Mouse (Mus musculus) hindbrain, embryonic 11.5 days (tissue): ENCODE data around the gene Fen1. TPM values are rescaled to one million over a fixed set of nuclear protein-coding genes. Genes with fewer than 3 reads are reported as not detected.

Experiments used
- ATAC-seq: fragments of 200-750 bp; cut with Nextera tagmentation; 2 replicates; pipeline ENCODE4 v1.8.0; 2017; ENCODE audit warnings: mild to moderate bottlenecking, moderate TSS enrichment, moderate library complexity; ENCODE audit not compliant: low FRiP score
- DNase-seq: peaks from one replicate; pipeline ENCODE4 v3.0.0-alpha.2; 2015; ENCODE audit warnings: low spot score
- H3K27ac ChIP-seq: fragments of 300-500 bp; sonication (generic); 2 replicates; pipeline ENCODE4 v1.5.1; 2014; ENCODE audit warnings: mild to moderate bottlenecking, low read depth, low read length
- H3K27me3 ChIP-seq: fragments of 300-500 bp; sonication (generic); 2 replicates; pipeline ENCODE4 v1.6.1; 2014; ENCODE audit warnings: mild to moderate bottlenecking, low read length, moderate library complexity, mixed read lengths; ENCODE audit not compliant: control insufficient read depth, insufficient read depth
- H3K36me3 ChIP-seq: fragments of 300-500 bp; sonication (generic); 2 replicates; pipeline ENCODE4 v1.6.1; 2014; ENCODE audit warnings: mild to moderate bottlenecking, low read length, moderate library complexity, mixed read lengths; ENCODE audit not compliant: control insufficient read depth, insufficient read depth
- H3K4me1 ChIP-seq: fragments of 300-500 bp; sonication (generic); replicated peaks from 2 replicates; pipeline ENCODE4 v1.6.1; 2014; ENCODE audit warnings: low read length, mixed read lengths; ENCODE audit not compliant: control insufficient read depth, insufficient read depth
- H3K4me2 ChIP-seq: fragments of 300-500 bp; sonication (generic); replicated peaks from 2 replicates; pipeline ENCODE4 v1.6.1; 2014; ENCODE audit warnings: mild to moderate bottlenecking, low read depth, low read length
- H3K4me3 ChIP-seq: fragments of 300-500 bp; sonication (generic); 2 replicates; pipeline ENCODE4 v1.5.1; 2014; ENCODE audit warnings: low read depth, low read length
- H3K9ac ChIP-seq: fragments of 300-500 bp; sonication (generic); 2 replicates; pipeline ENCODE4 v1.6.1; 2014; ENCODE audit warnings: low read depth, low read length
- H3K9me3 ChIP-seq: fragments of 300-500 bp; sonication (generic); 2 replicates; pipeline ENCODE4 v1.6.1; 2016; ENCODE audit warnings: low read length; ENCODE audit not compliant: control insufficient read depth
- WGBS: fragments of 180-500 bp; shearing (Covaris S2); extraction: QIAGEN DNeasy Blood & Tissue Kit; methylation state at CpG from one replicate; pipeline ENCODE4 v1.1.7; 2014; 5-methylcytosine and 5-hydroxymethylcytosine counted together
- polyA plus RNA-seq: library from polyadenylated mRNA; unstranded; fragments of >200 nt; fragmentation: Nextera tagmentation; extraction: Ambion mirVana; gene quantifications from 2 replicates; pipeline ENCODE4 v1.2.1, GENCODE M21; 2014

The Fen1 gene
- polyA plus RNA-seq, 1 experiment from 2014 or later: 80.1 TPM

- Histone ChIP-seq H3K4me3 (peak overlapping the region; percentile 76), H3K9ac (peak overlapping the region; percentile 80), H3K36me3 (peaks cover 15% of the 10 kb centered on the region), H3K27me3 (no peaks in the 10 kb centered on the region), H3K4me2 (peak overlapping the region; percentile 76), H3K4me1 (peaks cover 7% of the 10 kb centered on the region), H3K27ac (0 out of 2 replicates have a peak overlapping the region, but pooled peaks have one; percentile 43), H3K9me3 (no peaks in the 10 kb centered on the region)
- peak; percentile 46; the same call in 1 of the 2 replicates for ATAC-seq
- WGBS: 0% methylated on average over 5 of the region's 5 CpGs
- peak; percentile 65 for DNase-seq
Measured at GRCm38 (mm10) chr19:10204616-10205001, 640 bp upstream of the Fen1 start.

GRCm38 (mm10) chr19:10203146-10203847, 672 bp downstream of the Fen1 start:
- peak overlapping the region; percentile 76 for H3K4me3 ChIP-seq
- peak overlapping the region; percentile 76 for H3K4me2 ChIP-seq
- DNase-seq: no peak
- WGBS: 3% methylated on average over 23 of the region's 23 CpGs
- no peak for ATAC-seq
- no peaks in the 10 kb centered on the region for H3K9me3 ChIP-seq
- H3K27me3 ChIP-seq: no peaks in the 10 kb centered on the region
- peaks cover 7% of the 10 kb centered on the region for H3K4me1 ChIP-seq
- peak overlapping the region; percentile 80 for H3K9ac ChIP-seq
- no peak overlapping the region for H3K27ac ChIP-seq
- peaks cover 12% of the 10 kb centered on the region; the same call in 1 of the 2 replicates for H3K36me3 ChIP-seq

GRCm38 (mm10) chr19:10198723-10199122, 5.2 kb downstream of the Fen1 start:
- peaks cover 19% of the 10 kb centered on the region; the same call in 1 of the 2 replicates for H3K36me3 ChIP-seq
- no peak overlapping the region for H3K4me3 ChIP-seq
- H3K27ac ChIP-seq: no peak overlapping the region
- no peak overlapping the region for H3K9ac ChIP-seq
- 29% methylated on average over 3 of the region's 3 CpGs for WGBS
- H3K4me1 ChIP-seq: peaks cover 7% of the 10 kb centered on the region
- H3K27me3 ChIP-seq: no peaks in the 10 kb centered on the region
- no peak overlapping the region for H3K4me2 ChIP-seq
- DNase-seq (peak; percentile 92), ATAC-seq (peak; percentile 34; the same call in 1 of the 2 replicates)
- no peaks in the 10 kb centered on the region for H3K9me3 ChIP-seq

GRCm38 (mm10) chr19:10198286-10198685, 5.7 kb downstream of the Fen1 start:
- H3K9ac ChIP-seq: no peak overlapping the region
- no peak overlapping the region for H3K4me2 ChIP-seq
- H3K9me3 ChIP-seq: no peaks in the 10 kb centered on the region
- ATAC-seq (no peak), DNase-seq (no peak)
- H3K36me3 ChIP-seq: peaks cover 19% of the 10 kb centered on the region; the same call in 1 of the 2 replicates
- H3K27me3 ChIP-seq: no peaks in the 10 kb centered on the region
- WGBS: 87% methylated on average over 2 of the region's 2 CpGs
- H3K27ac ChIP-seq: no peak overlapping the region
- H3K4me3 ChIP-seq: no peak overlapping the region
- H3K4me1 ChIP-seq: peaks cover 7% of the 10 kb centered on the region

GRCm38 (mm10) chr19:10197130-10197529, 6.8 kb downstream of the Fen1 start:
- H3K4me2 ChIP-seq: no peak overlapping the region
- no peak overlapping the region for H3K4me3 ChIP-seq
- H3K36me3 ChIP-seq: peaks cover 28% of the 10 kb centered on the region; the same call in 1 of the 2 replicates
- ATAC-seq: no peak
- no peak overlapping the region for H3K27ac ChIP-seq
- no peak overlapping the region for H3K9ac ChIP-seq
- no peaks in the 10 kb centered on the region for H3K27me3 ChIP-seq
- 88% methylated on average over 4 of the region's 4 CpGs for whole genome bisulfite sequencing
- no peak for DNase-seq
- no peaks in the 10 kb centered on the region for H3K9me3 ChIP-seq
- no peaks in the 10 kb centered on the region for H3K4me1 ChIP-seq

GRCm38 (mm10) chr19:10195252-10195651, 8.7 kb downstream of the Fen1 start:
- no peak for DNase-seq
- H3K4me3 ChIP-seq: no peak overlapping the region
- H3K27me3 ChIP-seq: no peaks in the 10 kb centered on the region
- peaks cover 23% of the 10 kb centered on the region; the same call in 1 of the 2 replicates for H3K36me3 ChIP-seq
- no peak overlapping the region for H3K4me2 ChIP-seq
- H3K9ac ChIP-seq: no peak overlapping the region
- H3K27ac ChIP-seq: no peak overlapping the region
- H3K9me3 ChIP-seq: no peaks in the 10 kb centered on the region
- H3K4me1 ChIP-seq: no peaks in the 10 kb centered on the region
- WGBS: 78% methylated on average over 5 of the region's 5 CpGs
- ATAC-seq: no peak

GRCm38 (mm10) chr19:10194337-10194736, 9.6 kb downstream of the Fen1 start:
- ATAC-seq (no peak), DNase-seq (no peak)
- WGBS: 86% methylated on average over 11 of the region's 11 CpGs
- Histone ChIP-seq H3K27ac (no peak overlapping the region), H3K4me3 (no peak overlapping the region), H3K36me3 (peaks cover 19% of the 10 kb centered on the region), H3K4me1 (no peaks in the 10 kb centered on the region), H3K9me3 (no peaks in the 10 kb centered on the region), H3K27me3 (no peaks in the 10 kb centered on the region), H3K4me2 (no peak overlapping the region), H3K9ac (no peak overlapping the region)

- H3K27ac ChIP-seq: no peak overlapping the region
- 80% methylated on average over 7 of the region's 7 CpGs for WGBS
- DNase-seq (no peak), ATAC-seq (no peak)
- no peaks in the 10 kb centered on the region for H3K27me3 ChIP-seq
- H3K4me3 ChIP-seq: no peak overlapping the region
- H3K4me1 ChIP-seq: no peaks in the 10 kb centered on the region
- no peak overlapping the region for H3K4me2 ChIP-seq
- no peaks in the 10 kb centered on the region for H3K9me3 ChIP-seq
- H3K9ac ChIP-seq: no peak overlapping the region
- peaks cover 38% of the 10 kb centered on the region for H3K36me3 ChIP-seq
Measured at GRCm38 (mm10) chr19:10191326-10191725, 12.6 kb downstream of the Fen1 start.

- no peak overlapping the region for H3K4me2 ChIP-seq
- H3K9ac ChIP-seq: no peak overlapping the region
- H3K9me3 ChIP-seq: no peaks in the 10 kb centered on the region
- WGBS: 53% methylated on average over 2 of the region's 2 CpGs
- H3K36me3 ChIP-seq: peaks cover 43% of the 10 kb centered on the region
- peak; percentile 15; the same call in 1 of the 2 replicates for ATAC-seq
- no peak overlapping the region for H3K27ac ChIP-seq
- no peaks in the 10 kb centered on the region for H3K4me1 ChIP-seq
- peak; percentile 82 for DNase-seq
- no peak overlapping the region for H3K4me3 ChIP-seq
- H3K27me3 ChIP-seq: no peaks in the 10 kb centered on the region
Measured at GRCm38 (mm10) chr19:10190796-10191195, 13.2 kb downstream of the Fen1 start.
